12 mouse cellular contexts compared by ENCODE assay signal in genomic region chr6:51378436-51378835, GRCm38 (mm10). TPM values are rescaled to one million over a fixed set of nuclear protein-coding genes. Genes with fewer than 3 reads are reported as not detected.
DNase-seq lines count a peak whose midpoint lies in the region; ATAC-seq and TF ChIP-seq lines count a peak whose summit lies in the region.
"Had no signal": no experiment of that assay in that cellular context is flagged by ENCODE, and none has a peak within 500 bp of the region (broad histone marks: within the 10 kb centered on the region; RNA-seq: fewer than 3 reads in every experiment).

No protein-coding gene starts in this region.

- H3K9ac ChIP-seq in hindbrain, embryonic 12.5 days = no peak overlapping the region
- no peak overlapping the region for H3K9ac ChIP-seq in midbrain, embryonic 16.5 days (ENCODE audit: low read depth, low read length)
- H3K9ac ChIP-seq: liver, embryonic 14.5 days had no signal

- in situ Hi-C loops in Patski (cut with MboI; ENCODE audit: low pct_unique_long_range_greater_than_20kb) = no loop called here

- CTCF ChIA-PET in Patski (lab: Charles Lee) = no interaction called here

- ATAC-seq in Patski = no peak
- ATAC-seq in hindbrain, embryonic 12.5 days (ENCODE audit: low FRiP score) = no peak
- no peak for ATAC-seq in midbrain, embryonic 16.5 days

- H3K27ac ChIP-seq in hindbrain, embryonic 12.5 days = peak overlapping the region; percentile 96; the same call in 1 of the 2 replicates
- H3K27ac ChIP-seq in midbrain, embryonic 16.5 days (ENCODE audit: low read length) = peak overlapping the region; percentile 97
- H3K27ac ChIP-seq: liver, embryonic 14.5 days had no signal

- H3K9me3 ChIP-seq in hindbrain, embryonic 12.5 days (replicated peaks) = no peaks in the 10 kb centered on the region
- H3K9me3 ChIP-seq in midbrain, embryonic 16.5 days (replicated peaks; ENCODE audit: control insufficient read depth, low read length, poor library complexity, severe bottlenecking) = no peaks in the 10 kb centered on the region

- H3K36me3 ChIP-seq in hindbrain, embryonic 12.5 days = no peaks in the 10 kb centered on the region
- H3K36me3 ChIP-seq in midbrain, embryonic 16.5 days (ENCODE audit: control insufficient read depth, insufficient read depth, low read length) = no peaks in the 10 kb centered on the region

- H3K4me1 ChIP-seq in hindbrain, embryonic 12.5 days = peaks cover 12% of the 10 kb centered on the region
- peaks cover 3% of the 10 kb centered on the region; the same call in 1 of the 2 replicates for H3K4me1 ChIP-seq in midbrain, embryonic 16.5 days (ENCODE audit: control insufficient read depth, insufficient read depth, low read length)

- TF ChIP-seq CTCF in Patski (IDR thresholded peaks at IDR 0.05) = peak; percentile 57

- DNase-seq in lung, postnatal 10 days = peak; percentile 12
- no peak for DNase-seq in lung, postnatal 25 days (ENCODE audit: low spot score)
- DNase-seq in Patski (ENCODE audit: low read depth, low spot score) (no peak), liver (no peak)
- DNase-seq in adrenal gland, adult (ENCODE audit: inconsistent age in 2 of 2, low spot score in 1 of 2) = no peak
- no peak for DNase-seq in spleen, postnatal 36 days (ENCODE audit: low spot score in 2 of 2)
- DNase-seq: heart, adult 18-20 months; heart, postnatal 4 days; kidney, postnatal 10 days had no signal

- no peak overlapping the region for H3K4me3 ChIP-seq in hindbrain, embryonic 12.5 days
- H3K4me3 ChIP-seq in midbrain, embryonic 16.5 days (ENCODE audit: low read depth, low read length) = no peak overlapping the region

- WGBS in hindbrain, embryonic 12.5 days = 75% methylated on average over 3 of the region's 3 CpGs
- WGBS in midbrain, embryonic 16.5 days = 85% methylated on average over 3 of the region's 3 CpGs

- H3K27me3 ChIP-seq in Patski = no peaks in the 10 kb centered on the region
- H3K27me3 ChIP-seq in hindbrain, embryonic 12.5 days = no peaks in the 10 kb centered on the region
- H3K27me3 ChIP-seq in midbrain, embryonic 16.5 days (ENCODE audit: control insufficient read depth, insufficient read depth, low read depth, low read length) = no peaks in the 10 kb centered on the region

- H3K4me2 ChIP-seq in hindbrain, embryonic 12.5 days (replicated peaks) = no peak overlapping the region
- H3K4me2 ChIP-seq in midbrain, embryonic 16.5 days (ENCODE audit: low read length) = no peak overlapping the region

- POLR2A ChIA-PET in Patski (lab: Charles Lee) = no interaction called here

RNA-seq across cellular contexts. Expression of gene Nfe2l3, which starts 54.0 kb away (rescaled TPM):
- 0.95 TPM for polyA plus RNA-seq in Patski (2021)
- 3.8 and 4.5 TPM in 2 replicates for polyA plus RNA-seq in hindbrain, embryonic 12.5 days (2016; fragmentation: Nextera tagmentation; extraction: Ambion mirVana)
- 8.9 and 9.6 TPM in 2 replicates for polyA plus RNA-seq in midbrain, embryonic 16.5 days (2015; fragmentation: Nextera tagmentation; extraction: Ambion mirVana)
